Mouse (Mus musculus) cortical plate, adult 2 months (tissue): ENCODE measurements around the gene Dido1.

Experiments used
- CTCF ChIP-seq: fragments of 200-500 bp; IDR thresholded peaks from 2 replicates; pipeline ENCODE4 v1.5.1; 2011; ENCODE audit warnings: mild to moderate bottlenecking, control low read depth, low read length; ENCODE audit not compliant: insufficient read depth; ENCODE audit errors: extremely low read depth
- POLR2A ChIP-seq: fragments of 200-500 bp; IDR thresholded peaks from 2 replicates; pipeline ENCODE4 v1.6.1; 2011; ENCODE audit warnings: mild to moderate bottlenecking, low read length, control low read depth; ENCODE audit not compliant: insufficient read depth; ENCODE audit errors: extremely low read depth

DNA sequence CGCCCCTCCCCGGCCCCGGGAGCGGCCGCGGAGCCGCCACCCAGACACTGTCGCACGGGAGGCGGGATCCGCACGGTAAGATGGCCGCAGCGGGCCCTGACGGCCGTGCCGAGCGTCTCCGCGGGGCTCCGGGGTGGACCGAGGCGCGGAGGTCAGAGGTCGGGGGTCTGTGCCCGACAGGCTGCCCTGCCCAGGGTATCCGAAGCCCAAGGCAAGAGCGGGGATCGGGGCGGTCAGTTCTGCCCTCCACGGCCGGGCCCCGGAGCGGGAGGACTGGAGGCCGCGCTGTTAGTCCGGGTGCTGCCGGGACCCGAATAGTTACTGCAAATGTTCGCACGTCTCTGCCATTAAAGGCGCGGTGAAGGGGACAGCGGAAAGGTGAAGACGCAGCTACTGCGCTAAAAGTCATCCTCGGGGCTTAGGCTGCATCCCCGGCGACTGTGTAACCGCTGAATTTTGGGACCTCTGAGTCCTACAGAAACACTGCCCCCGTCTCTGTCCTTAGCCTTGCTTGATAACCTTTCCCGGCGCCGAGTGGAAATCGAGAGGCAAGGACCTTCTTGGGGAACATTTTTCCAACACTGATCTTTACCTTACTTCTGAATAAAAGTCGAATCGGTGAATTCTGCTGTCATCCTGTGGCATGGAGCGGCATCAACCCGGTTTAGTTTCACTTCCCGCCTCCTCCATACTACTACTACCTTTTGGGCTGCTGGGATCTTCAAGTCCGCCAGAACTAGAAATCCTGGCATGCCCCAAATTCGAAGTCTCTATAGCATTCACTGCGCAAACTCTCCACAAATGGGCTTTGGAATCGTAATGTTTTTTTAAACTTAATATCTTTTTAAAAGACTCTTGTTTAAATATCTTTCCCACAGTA, 717 bp upstream of the Dido1 start:
- TF ChIP-seq POLR2A, result no peak
- no peak for TF ChIP-seq CTCF
